Mouse (Mus musculus): ENCODE results near the gene Gm20489. TPM values are rescaled to one million over a fixed set of nuclear protein-coding genes. Genes with fewer than 3 reads are reported as not detected.

Gene Gm20489
- not detected in 2 replicates for polyA plus RNA-seq (2015; fragmentation: Nextera tagmentation; extraction: Ambion mirVana)

DNA sequence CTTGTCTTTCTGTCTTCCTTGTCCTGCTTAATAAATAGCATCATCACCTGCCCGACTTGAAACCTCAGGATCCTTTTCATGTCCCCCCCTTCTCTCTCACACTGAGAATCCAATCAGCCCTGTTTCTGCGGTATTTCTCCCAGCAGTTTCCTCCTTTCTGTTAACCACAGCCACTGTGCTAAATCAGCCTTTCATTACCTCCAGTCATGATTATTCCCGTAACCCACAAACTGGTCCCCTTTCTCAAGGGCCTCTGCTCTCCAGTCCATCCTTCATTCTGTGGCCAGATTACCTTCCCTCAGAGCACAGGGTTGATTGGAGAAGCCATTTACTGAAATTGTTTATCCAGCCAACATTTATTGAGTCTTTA is at the start of gene Gm20489:
Gm20489 (minus strand) TSS at position 269 of the 370 bp plus-strand sequence.
- Histone ChIP-seq H3K9me3 (replicated peaks; ENCODE audit: control insufficient read depth, low read length) (no peaks in the 10 kb centered on the region), H3K4me3 (ENCODE audit: low read length) (peak within 1 kb of the TSS; percentile 39), H3K4me1 (ENCODE audit: control insufficient read depth, insufficient read depth, low read length) (no peaks in the 10 kb centered on the region), H3K36me3 (ENCODE audit: control insufficient read depth, insufficient read depth) (no peaks in the 10 kb centered on the region), H3K27me3 (ENCODE audit: control insufficient read depth, insufficient read depth, low read length) (no peaks in the 10 kb centered on the region; the same call in 1 of the 2 replicates), H3K27ac (ENCODE audit: low read length) (peak within 1 kb of the TSS; percentile 31; the same call in 1 of the 2 replicates), H3K4me2 (ENCODE audit: low read depth, low read length) (peak within 1 kb of the TSS; percentile 43), H3K9ac (ENCODE audit: low read length) (peak within 1 kb of the TSS; percentile 29; the same call in 1 of the 2 replicates)
- no peak for ATAC-seq (replicated peaks; ENCODE audit: extremely low read depth, insufficient read depth, low FRiP score)
- 53% methylated on average over 3 of the region's 3 CpGs for WGBS

DNA sequence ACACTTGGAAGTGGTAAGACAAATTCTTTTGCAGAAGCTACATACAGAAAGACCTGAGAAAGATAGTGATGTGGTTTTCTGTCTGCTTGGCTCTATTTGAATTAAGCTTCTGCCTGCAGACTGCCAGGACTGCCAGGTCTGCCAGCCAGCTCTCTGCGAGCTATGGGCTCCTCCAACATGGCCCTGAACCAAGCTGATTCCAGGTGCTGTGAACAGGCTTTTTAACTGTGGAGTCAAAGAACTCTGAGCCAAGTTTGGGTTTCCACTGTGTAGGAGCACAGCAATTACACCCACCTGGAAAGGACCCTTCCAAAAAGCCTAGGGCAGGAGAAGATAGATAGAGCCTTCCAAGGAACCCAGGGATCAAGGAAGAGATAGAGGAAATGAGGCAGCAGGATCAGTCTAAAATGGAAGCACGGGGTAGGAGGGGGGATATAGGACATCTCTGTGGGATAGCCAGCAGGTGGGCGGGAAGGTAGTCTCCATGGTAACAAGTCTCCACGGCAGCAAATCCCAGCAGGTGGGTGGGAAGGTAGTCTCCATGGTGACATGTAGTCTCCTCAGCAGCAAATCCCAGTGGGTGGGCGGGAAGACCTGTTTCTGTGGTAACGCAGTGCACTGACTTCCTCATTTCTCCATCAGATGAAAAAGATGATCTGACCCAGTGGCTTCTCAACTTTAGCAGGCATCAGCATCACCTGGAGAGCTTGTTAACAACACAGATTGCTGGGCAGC is 45.0 kb upstream of the Gm20489 start:
- Histone ChIP-seq H3K27me3 (ENCODE audit: control insufficient read depth, insufficient read depth, low read length) (no peaks in the 10 kb centered on the region; the same call in 1 of the 2 replicates), H3K36me3 (ENCODE audit: control insufficient read depth, insufficient read depth) (no peaks in the 10 kb centered on the region)
- no peak for ATAC-seq (replicated peaks; ENCODE audit: extremely low read depth, insufficient read depth, low FRiP score)

DNA sequence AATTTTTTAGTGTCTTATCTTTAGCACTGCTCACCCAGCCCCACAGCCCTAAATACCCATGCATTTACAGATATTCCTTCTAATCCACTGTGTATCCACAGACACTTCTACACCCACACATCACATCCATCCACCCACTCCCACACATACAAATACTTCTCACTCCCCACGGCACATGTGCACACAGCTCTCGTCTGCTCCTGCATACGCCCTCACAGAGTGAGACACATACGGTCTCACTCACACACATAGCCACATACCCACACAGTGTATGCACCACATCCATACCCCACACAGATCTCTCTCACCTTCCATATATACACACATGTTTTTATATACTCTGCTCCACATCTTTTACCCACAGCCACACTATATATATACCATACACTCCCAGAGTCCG is 40.5 kb upstream of the Gm20489 start:
- no peaks in the 10 kb centered on the region for H3K9me3 ChIP-seq (replicated peaks; ENCODE audit: control insufficient read depth, low read length)
- no peak overlapping the region for H3K4me3 ChIP-seq (ENCODE audit: low read length)
- no peak for ATAC-seq (replicated peaks; ENCODE audit: extremely low read depth, insufficient read depth, low FRiP score)
- whole genome bisulfite sequencing = 84% methylated on average over 5 of the region's 5 CpGs
- H3K4me2 ChIP-seq (ENCODE audit: low read depth, low read length) = no peak overlapping the region
- H3K27me3 ChIP-seq (ENCODE audit: control insufficient read depth, insufficient read depth, low read length) = no peaks in the 10 kb centered on the region; the same call in 1 of the 2 replicates
- H3K9ac ChIP-seq (ENCODE audit: low read length) = no peak overlapping the region
- H3K4me1 ChIP-seq (ENCODE audit: control insufficient read depth, insufficient read depth, low read length) = no peaks in the 10 kb centered on the region
- no peaks in the 10 kb centered on the region for H3K36me3 ChIP-seq (ENCODE audit: control insufficient read depth, insufficient read depth)
- no peak overlapping the region for H3K27ac ChIP-seq (ENCODE audit: low read length)

More for the DNA sequence above, 45.0 kb upstream of the Gm20489 start:
- H3K4me1 ChIP-seq (ENCODE audit: control insufficient read depth, insufficient read depth, low read length) = no peaks in the 10 kb centered on the region
- H3K4me2 ChIP-seq (ENCODE audit: low read depth, low read length) = no peak overlapping the region
- no peak overlapping the region for H3K27ac ChIP-seq (ENCODE audit: low read length)
- no peak overlapping the region for H3K9ac ChIP-seq (ENCODE audit: low read length)
- H3K4me3 ChIP-seq (ENCODE audit: low read length) = no peak overlapping the region
- WGBS = 39% methylated on average over 6 of the region's 6 CpGs
- no peaks in the 10 kb centered on the region for H3K9me3 ChIP-seq (replicated peaks; ENCODE audit: control insufficient read depth, low read length)

DNA sequence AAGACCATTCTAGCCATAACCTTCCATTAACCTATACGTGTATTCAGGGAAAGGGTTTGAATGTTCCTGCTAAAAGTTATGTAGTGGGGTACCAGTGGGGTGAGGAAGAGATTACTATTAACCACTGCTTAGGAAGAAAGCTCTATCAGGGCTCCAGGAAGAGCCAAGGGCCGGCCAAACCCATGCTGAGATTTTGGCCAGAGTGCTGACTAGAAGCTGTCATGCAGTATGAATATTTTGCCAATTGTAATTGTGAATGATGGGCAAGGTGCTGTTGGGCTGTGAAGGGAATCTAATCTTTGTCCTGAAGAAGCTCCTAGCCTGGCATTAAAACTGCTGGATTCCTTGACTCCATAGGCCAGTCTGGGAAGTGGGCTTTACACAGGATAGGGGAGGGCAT is 35.8 kb upstream of the Gm20489 start:
- H3K9me3 ChIP-seq (replicated peaks; ENCODE audit: control insufficient read depth, low read length) = no peaks in the 10 kb centered on the region
- H3K27ac ChIP-seq (ENCODE audit: low read length) = no peak overlapping the region
- H3K9ac ChIP-seq (ENCODE audit: low read length) = no peak overlapping the region
- H3K27me3 ChIP-seq (ENCODE audit: control insufficient read depth, insufficient read depth, low read length) = no peaks in the 10 kb centered on the region
- WGBS = 64% methylated on average over 2 of the region's 2 CpGs
- H3K36me3 ChIP-seq (ENCODE audit: control insufficient read depth, insufficient read depth) = no peaks in the 10 kb centered on the region
- no peak overlapping the region for H3K4me3 ChIP-seq (ENCODE audit: low read length)
- 0 out of 2 replicates have a peak, but pooled peaks cover 2% of the 10 kb centered on the region for H3K4me1 ChIP-seq (ENCODE audit: control insufficient read depth, insufficient read depth, low read length)
- no peak for ATAC-seq (replicated peaks; ENCODE audit: extremely low read depth, insufficient read depth, low FRiP score)
- no peak overlapping the region for H3K4me2 ChIP-seq (ENCODE audit: low read depth, low read length)

DNA sequence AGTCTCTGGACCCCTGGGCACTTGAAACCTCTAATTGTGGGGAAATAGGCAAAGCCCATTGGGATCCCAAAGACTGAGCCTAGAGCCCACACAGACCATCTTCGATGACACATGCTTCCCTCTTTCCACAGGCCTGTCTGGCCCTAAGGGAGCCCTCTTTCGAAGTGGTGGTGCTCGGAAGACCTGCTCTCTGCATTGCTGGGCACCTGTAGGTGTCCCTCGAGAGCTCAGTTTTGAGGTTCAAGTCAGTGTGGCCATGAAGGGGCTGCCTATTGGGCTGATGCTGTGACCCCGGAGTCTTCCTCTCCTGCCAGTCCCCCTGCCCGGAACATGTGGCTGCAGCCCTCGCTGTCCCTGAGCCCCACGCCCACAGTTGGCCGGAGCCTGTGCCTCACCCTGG is 32.8 kb upstream of the Gm20489 start:
- Histone ChIP-seq H3K4me1 (ENCODE audit: control insufficient read depth, insufficient read depth, low read length) (0 out of 2 replicates have a peak, but pooled peaks cover 2% of the 10 kb centered on the region), H3K4me3 (ENCODE audit: low read length) (no peak overlapping the region), H3K27me3 (ENCODE audit: control insufficient read depth, insufficient read depth, low read length) (no peaks in the 10 kb centered on the region), H3K36me3 (ENCODE audit: control insufficient read depth, insufficient read depth) (peaks cover 3% of the 10 kb centered on the region; the same call in 1 of the 2 replicates), H3K27ac (ENCODE audit: low read length) (no peak overlapping the region), H3K9ac (ENCODE audit: low read length) (no peak overlapping the region), H3K4me2 (ENCODE audit: low read depth, low read length) (no peak overlapping the region), H3K9me3 (replicated peaks; ENCODE audit: control insufficient read depth, low read length) (no peaks in the 10 kb centered on the region)
- WGBS = 76% methylated on average over 9 of the region's 9 CpGs
- ATAC-seq (replicated peaks; ENCODE audit: extremely low read depth, insufficient read depth, low FRiP score) = no peak

DNA sequence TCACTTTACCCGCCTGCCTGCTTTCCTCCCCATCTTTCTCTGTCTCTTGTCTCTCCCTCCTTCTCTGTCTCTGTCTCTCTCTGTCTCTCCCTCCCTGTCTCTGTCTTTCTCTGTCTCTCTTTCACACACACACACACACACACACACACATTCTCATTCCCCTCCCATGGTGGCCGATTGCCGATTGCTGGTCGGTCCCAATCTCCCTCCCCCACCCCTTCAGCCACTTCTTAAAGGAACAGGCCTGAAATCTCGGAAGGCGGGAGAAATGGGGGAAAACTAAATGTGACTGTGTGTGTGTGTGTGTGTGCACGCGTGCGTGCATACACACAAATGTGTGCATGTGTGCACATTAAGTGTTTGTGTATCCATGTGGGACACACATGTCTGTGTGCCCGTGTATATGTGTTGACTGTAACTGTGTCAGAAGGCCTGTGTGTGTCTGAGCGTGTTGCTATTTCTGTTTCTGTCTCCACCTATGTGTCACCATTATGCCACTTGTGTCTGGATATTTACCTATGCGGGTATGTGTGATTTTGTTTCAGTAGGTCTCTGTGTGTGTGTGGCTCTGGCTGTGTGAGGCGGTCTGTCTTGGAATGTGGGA is 31.7 kb upstream of the Gm20489 start:
- WGBS = 29% methylated on average over 13 of the region's 13 CpGs
- Histone ChIP-seq H3K9me3 (replicated peaks; ENCODE audit: control insufficient read depth, low read length) (no peaks in the 10 kb centered on the region), H3K9ac (ENCODE audit: low read length) (peak overlapping the region; percentile 46), H3K4me3 (ENCODE audit: low read length) (peak overlapping the region; percentile 41), H3K4me2 (ENCODE audit: low read depth, low read length) (peak overlapping the region; percentile 57), H3K4me1 (ENCODE audit: control insufficient read depth, insufficient read depth, low read length) (0 out of 2 replicates have a peak, but pooled peaks cover 2% of the 10 kb centered on the region), H3K27ac (ENCODE audit: low read length) (peak overlapping the region; percentile 18), H3K36me3 (ENCODE audit: control insufficient read depth, insufficient read depth) (peaks cover 5% of the 10 kb centered on the region; the same call in 1 of the 2 replicates), H3K27me3 (ENCODE audit: control insufficient read depth, insufficient read depth, low read length) (no peaks in the 10 kb centered on the region)
- ATAC-seq (replicated peaks; ENCODE audit: extremely low read depth, insufficient read depth, low FRiP score) = no peak

DNA sequence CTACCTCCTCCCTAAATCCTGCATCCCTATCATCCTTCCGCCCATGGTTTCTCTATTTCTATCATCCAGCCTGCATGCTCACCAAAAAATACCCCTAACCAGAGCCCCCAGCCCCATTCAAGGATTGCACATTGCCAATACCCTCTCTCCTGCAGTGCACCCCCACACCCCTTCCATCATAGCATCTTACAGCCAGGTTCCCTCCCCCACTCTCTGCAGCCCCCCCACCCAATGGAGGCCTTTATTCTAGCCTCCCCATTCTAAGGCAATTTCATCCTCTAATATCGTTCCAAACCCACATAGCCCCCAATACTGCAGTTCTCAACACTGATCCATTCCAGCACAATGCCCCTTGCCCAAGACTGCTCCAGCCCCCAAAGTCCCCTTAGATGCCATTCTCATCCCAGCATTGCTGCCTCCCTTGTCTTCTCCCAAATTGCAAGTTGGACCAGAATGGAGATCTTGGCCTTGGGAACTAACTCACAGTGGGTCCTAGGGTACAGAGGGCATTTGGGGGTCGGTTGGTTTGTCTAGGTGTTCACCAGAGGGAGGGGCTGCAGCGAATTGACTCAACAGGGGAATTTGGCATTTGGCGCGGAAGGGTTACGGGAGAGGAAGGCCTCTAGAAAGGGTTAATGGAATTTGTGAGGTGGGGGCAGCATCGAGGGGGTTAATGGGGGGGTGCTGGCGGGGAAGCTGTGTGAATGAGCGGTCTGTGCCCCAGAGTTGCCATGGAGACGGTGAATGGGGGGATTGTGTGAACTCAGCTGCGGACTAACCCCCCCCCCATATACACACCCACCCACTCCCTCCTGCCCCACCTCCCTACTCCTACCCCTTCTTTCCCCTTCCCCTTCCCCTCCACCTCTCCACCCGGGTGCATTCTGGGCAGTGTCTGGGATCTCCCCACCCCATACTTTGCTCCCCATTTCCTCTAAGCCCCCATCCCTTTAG is 30.9 kb upstream of the Gm20489 start:
- Histone ChIP-seq H3K9me3 (replicated peaks; ENCODE audit: control insufficient read depth, low read length) (no peaks in the 10 kb centered on the region), H3K27me3 (ENCODE audit: control insufficient read depth, insufficient read depth, low read length) (no peaks in the 10 kb centered on the region), H3K4me1 (ENCODE audit: control insufficient read depth, insufficient read depth, low read length) (0 out of 2 replicates have a peak, but pooled peaks cover 2% of the 10 kb centered on the region), H3K27ac (ENCODE audit: low read length) (no peak overlapping the region), H3K36me3 (ENCODE audit: control insufficient read depth, insufficient read depth) (peaks cover 5% of the 10 kb centered on the region; the same call in 1 of the 2 replicates), H3K9ac (ENCODE audit: low read length) (peak overlapping the region; percentile 50), H3K4me3 (ENCODE audit: low read length) (peak overlapping the region; percentile 41), H3K4me2 (ENCODE audit: low read depth, low read length) (peak overlapping the region; percentile 57)
- 23% methylated on average over 13 of the region's 13 CpGs for WGBS
- 0 out of 2 replicates have a peak, but pooled peaks have one; percentile 26 for ATAC-seq (replicated peaks; ENCODE audit: extremely low read depth, insufficient read depth, low FRiP score)

DNA sequence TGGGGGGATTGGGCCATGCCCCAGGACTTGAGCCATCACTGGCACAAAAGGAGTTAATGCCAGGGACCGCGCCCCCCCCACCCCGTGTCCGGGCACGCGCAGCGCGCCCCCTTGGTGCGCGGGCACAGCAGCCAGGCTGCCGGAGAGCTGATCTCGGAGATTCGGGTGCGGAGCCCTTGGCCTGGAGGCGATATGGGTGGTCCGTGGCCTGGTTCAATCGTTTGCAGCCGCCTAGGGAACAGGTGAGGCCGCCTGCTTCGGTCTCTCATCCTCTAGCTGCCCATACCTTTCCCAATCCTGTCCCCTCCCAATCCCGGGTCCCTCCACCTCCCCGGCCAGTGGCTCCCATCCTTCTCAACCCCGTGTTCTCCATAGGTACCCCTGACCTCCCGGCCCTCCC is 30.2 kb upstream of the Gm20489 start, which contains the start of gene Nlgn3:
Nlgn3 (plus strand) TSS at position 114 of the 400 bp plus-strand sequence.
- peaks cover 5% of the 10 kb centered on the region; the same call in 1 of the 2 replicates for H3K36me3 ChIP-seq (ENCODE audit: control insufficient read depth, insufficient read depth)
- H3K27ac ChIP-seq (ENCODE audit: low read length) = no peak within 1 kb of the TSS
- H3K9ac ChIP-seq (ENCODE audit: low read length) = peak within 1 kb of the TSS; percentile 50
- H3K4me1 ChIP-seq (ENCODE audit: control insufficient read depth, insufficient read depth, low read length) = 0 out of 2 replicates have a peak, but pooled peaks cover 2% of the 10 kb centered on the region
- H3K9me3 ChIP-seq (replicated peaks; ENCODE audit: control insufficient read depth, low read length) = no peaks in the 10 kb centered on the region
- H3K27me3 ChIP-seq (ENCODE audit: control insufficient read depth, insufficient read depth, low read length) = no peaks in the 10 kb centered on the region
- H3K4me2 ChIP-seq (ENCODE audit: low read depth, low read length) = peak within 1 kb of the TSS; percentile 57
- ATAC-seq (replicated peaks; ENCODE audit: extremely low read depth, insufficient read depth, low FRiP score) = peak; percentile 20; the same call in 1 of the 2 replicates
- WGBS = 19% methylated on average over 8 of the region's 24 CpGs
- H3K4me3 ChIP-seq (ENCODE audit: low read length) = peak within 1 kb of the TSS; percentile 41
